Mouse (Mus musculus) bone marrow, adult 2 months (tissue): Measurements from ENCODE around the gene Rab30.

Source experiments
- CTCF ChIP-seq: fragments of 200-500 bp; IDR thresholded peaks from 2 replicates; pipeline ENCODE4 v1.5.1; 2011; ENCODE audit warnings: low read length, control low read depth; ENCODE audit not compliant: control insufficient read depth, insufficient read depth
- POLR2A ChIP-seq: fragments of 200-500 bp; IDR thresholded peaks from 2 replicates; pipeline ENCODE4 v1.6.1; 2011; ENCODE audit warnings: low read depth, mild to moderate bottlenecking, control low read depth, low read length, borderline replicate concordance; ENCODE audit not compliant: control insufficient read depth

GRCm38 (mm10) chr7:92803191-92803590 lies 61.8 kb downstream of the Rab30 start:
- no peak for TF ChIP-seq CTCF
- no peak for TF ChIP-seq POLR2A
